36 mouse cellular contexts compared by ENCODE assay signal in the genomic region with DNA sequence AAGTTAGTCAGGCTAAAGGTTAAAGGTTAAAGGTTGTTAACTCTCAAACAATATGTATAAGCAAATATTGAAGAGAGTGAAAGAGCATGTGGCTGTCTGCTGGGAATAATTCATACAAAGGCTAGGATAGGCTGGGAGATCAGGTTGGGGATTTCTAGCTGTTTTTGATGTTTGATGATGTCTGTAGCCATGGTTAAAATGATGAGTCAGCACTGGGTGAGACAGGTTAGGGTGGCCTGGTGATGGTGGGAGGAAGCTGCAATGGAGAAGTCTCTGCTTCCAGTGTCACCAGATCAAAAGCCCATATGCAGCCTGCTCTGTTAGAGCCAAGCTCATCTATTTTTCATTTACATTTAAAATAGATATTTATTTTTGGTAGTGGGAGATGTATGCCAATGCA.
"Had no signal": no experiment of that assay in that cellular context is flagged by ENCODE, and none has a peak within 500 bp of the region (broad histone marks: within the 10 kb centered on the region; RNA-seq: fewer than 3 reads in every experiment).

No protein-coding gene starts in this region.

- H3K9ac ChIP-seq: heart, embryonic 12.5 days; heart, embryonic 13.5 days; heart, embryonic 15.5 days; hindbrain, embryonic 12.5 days; hindbrain, embryonic 13.5 days; hindbrain, embryonic 14.5 days; hindbrain, embryonic 15.5 days; intestine, embryonic 15.5 days; kidney, embryonic 15.5 days had no signal

- H3K4me3 ChIP-seq: heart, embryonic 10.5 days; heart, embryonic 12.5 days; heart, embryonic 13.5 days; heart, embryonic 15.5 days; hindbrain, embryonic 10.5 days; hindbrain, embryonic 12.5 days; hindbrain, embryonic 13.5 days; hindbrain, embryonic 15.5 days; intestine, embryonic 15.5 days; kidney, embryonic 15.5 days; layer of hippocampus, adult 2 months; left cerebral cortex, adult 2 months had no signal

- H3K9me3 ChIP-seq: heart, embryonic 10.5 days; heart, embryonic 12.5 days; heart, embryonic 13.5 days; heart, embryonic 15.5 days; hindbrain, embryonic 10.5 days; hindbrain, embryonic 12.5 days; hindbrain, embryonic 13.5 days; hindbrain, embryonic 15.5 days; intestine, embryonic 15.5 days; kidney, embryonic 15.5 days had no signal

- H3K27ac ChIP-seq: heart, embryonic 10.5 days; heart, embryonic 13.5 days; heart, embryonic 15.5 days; hindbrain, embryonic 10.5 days; hindbrain, embryonic 12.5 days; hindbrain, embryonic 13.5 days; hindbrain, embryonic 14.5 days; hindbrain, embryonic 15.5 days; hindbrain, postnatal 0 days; intestine, embryonic 15.5 days; kidney, embryonic 15.5 days; kidney, postnatal 0 days; layer of hippocampus, adult 2 months; left cerebral cortex, adult 2 months had no signal

- DNase-seq: heart, postnatal 10 days; heart, postnatal 14 days; heart, postnatal 36 days; heart, postnatal 4 days; kidney, adult 11 months; kidney, adult 18-20 months; kidney, adult 2 months; kidney, adult 8-10 months; kidney, adult 9 months; kidney, postnatal 10 days; kidney, postnatal 14 days; kidney, postnatal 25 days; kidney, postnatal 36 days; kidney, postnatal 4 days; layer of hippocampus, adult 9-11 months; layer of hippocampus, postnatal 36 days had no signal

- H3K4me2 ChIP-seq: heart, embryonic 11.5 days; heart, embryonic 12.5 days; heart, embryonic 13.5 days; heart, embryonic 15.5 days; hindbrain, embryonic 12.5 days; hindbrain, embryonic 13.5 days; hindbrain, embryonic 14.5 days; hindbrain, embryonic 15.5 days; intestine, embryonic 15.5 days; kidney, embryonic 15.5 days had no signal

- ATAC-seq: hindbrain, embryonic 16.5 days; hindbrain, postnatal 0 days; inflammation-experienced regulatory T-cells, adult 6 months; intestine, embryonic 15.5 days; intestine, embryonic 16.5 days; intestine, postnatal 0 days had no signal

- H3K27me3 ChIP-seq: heart, embryonic 12.5 days; heart, embryonic 13.5 days; heart, embryonic 15.5 days; hindbrain, embryonic 12.5 days; hindbrain, embryonic 13.5 days; hindbrain, embryonic 15.5 days; intestine, embryonic 15.5 days; kidney, embryonic 15.5 days had no signal
